Mouse (Mus musculus) urinary bladder, postnatal 4 days (tissue): ENCODE data around the gene Auts2.

Source experiments
- DNase-seq, 2 experiments: peaks; one replicate each; pipeline ENCODE4 v3.0.0; 2021 to 2022; ENCODE audit warnings: low spot score in 2 of 2

Auts2 gene

GRCm38 (mm10) chr5:131839657-131840315, 703.4 kb downstream of the Auts2 start:
- DNase-seq = no peak

GRCm38 (mm10) chr5:131839023-131839422, 704.1 kb downstream of the Auts2 start:
- DNase-seq = no peak

GRCm38 (mm10) chr5:131838064-131838463, 705.1 kb downstream of the Auts2 start:
- DNase-seq = no peak

- DNase-seq = no peak
Observed at GRCm38 (mm10) chr5:131836014-131836735, 707.0 kb downstream of the Auts2 start.

- DNase-seq = no peak
Observed at GRCm38 (mm10) chr5:131832891-131833876, 710.0 kb downstream of the Auts2 start.

GRCm38 (mm10) chr5:131830111-131830510, 713.0 kb downstream of the Auts2 start:
- DNase-seq = no peak

GRCm38 (mm10) chr5:131829248-131829647, 713.9 kb downstream of the Auts2 start:
- no peak for DNase-seq

- DNase-seq = no peak
Observed at GRCm38 (mm10) chr5:131828607-131829006, 714.5 kb downstream of the Auts2 start.

- no peak for DNase-seq
Observed at GRCm38 (mm10) chr5:131826362-131827261, 716.5 kb downstream of the Auts2 start.

- no peak for DNase-seq
Observed at GRCm38 (mm10) chr5:131825421-131825820, 717.7 kb downstream of the Auts2 start.

GRCm38 (mm10) chr5:131824197-131824991, 718.8 kb downstream of the Auts2 start:
- DNase-seq = no peak

- DNase-seq = no peak
Observed at GRCm38 (mm10) chr5:131821461-131821860, 721.7 kb downstream of the Auts2 start.

GRCm38 (mm10) chr5:131819251-131819691, 723.9 kb downstream of the Auts2 start:
- no peak for DNase-seq

- no peak for DNase-seq
Observed at GRCm38 (mm10) chr5:131815498-131815897, 727.6 kb downstream of the Auts2 start.

GRCm38 (mm10) chr5:131814503-131815003, 728.6 kb downstream of the Auts2 start:
- peak in 1 of 2 experiments; percentile 35 for DNase-seq

GRCm38 (mm10) chr5:131813952-131814502, 729.1 kb downstream of the Auts2 start:
- peak in 1 of 2 experiments; percentile 26 for DNase-seq

GRCm38 (mm10) chr5:131813331-131813781, 729.8 kb downstream of the Auts2 start:
- no peak for DNase-seq

GRCm38 (mm10) chr5:131812483-131813063, 730.6 kb downstream of the Auts2 start:
- DNase-seq = no peak

GRCm38 (mm10) chr5:131806350-131806749, 736.8 kb downstream of the Auts2 start:
- DNase-seq = no peak
